Mouse (Mus musculus): ENCODE results near the gene Gltpd2.
A peak's percentile ranks its signal among the peaks of the same experiment; 100 is the strongest.
"Not testable (repeated sequence)": the region's sequence is repeated elsewhere in the genome, so short reads cannot be mapped to it uniquely, and the experiment has no call there.

Gltpd2 gene

GRCm38 (mm10) chr11:70518923-70519322, at the start of gene Gltpd2:
Gltpd2 (plus strand) TSS chr11:70519196.
- DNase-seq (ENCODE audit: low read depth, low spot score) = no peak

DNA sequence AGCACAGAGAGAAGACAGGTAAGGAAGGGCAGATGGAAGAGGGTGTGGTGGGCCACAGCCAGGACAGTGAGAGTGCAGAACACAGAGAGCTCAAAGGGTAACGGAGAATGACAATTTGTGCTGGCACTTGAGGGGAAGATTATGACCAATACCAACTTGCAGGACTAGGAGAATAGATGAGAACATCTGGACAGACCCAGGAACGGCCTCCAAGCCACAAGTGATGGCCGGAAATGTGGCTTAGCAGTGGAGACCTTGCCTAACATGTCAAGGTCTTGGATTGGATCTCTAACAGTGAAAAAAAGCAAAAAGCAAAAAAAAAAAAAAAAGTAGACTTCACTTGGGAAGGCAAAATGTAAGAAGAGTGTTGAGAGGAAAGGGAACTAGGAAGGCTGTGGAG, 49.2 kb upstream of the Gltpd2 start:
- no peak for DNase-seq (ENCODE audit: low read depth, low spot score)

DNA sequence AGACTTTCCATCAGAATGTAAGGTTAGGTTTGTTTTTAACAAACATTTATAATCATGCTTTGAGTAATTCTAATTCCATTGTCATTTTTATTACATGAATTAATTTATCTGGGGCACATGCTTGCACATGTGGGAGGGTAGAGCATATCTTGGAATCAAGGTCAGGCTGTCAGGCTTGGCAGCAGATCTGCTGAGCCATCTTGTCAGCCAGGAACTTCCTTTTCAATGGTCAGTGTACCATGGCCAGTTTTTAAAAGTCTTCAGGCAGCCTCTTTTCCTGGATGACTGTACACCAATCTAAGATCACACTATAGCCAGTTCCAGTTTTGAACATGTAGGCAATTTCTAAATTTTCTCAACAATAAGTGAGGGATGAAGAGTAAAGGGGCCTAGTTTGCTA, 46.3 kb upstream of the Gltpd2 start:
- DNase-seq (ENCODE audit: low read depth, low spot score) = no peak

- not testable (repeated sequence) for DNase-seq (ENCODE audit: low read depth, low spot score)
Measured at GRCm38 (mm10) chr11:70473291-70473690, 45.7 kb upstream of the Gltpd2 start.

- no peak for DNase-seq (ENCODE audit: low read depth, low spot score)
Measured at GRCm38 (mm10) chr11:70474872-70475534, 44.0 kb upstream of the Gltpd2 start.

DNA sequence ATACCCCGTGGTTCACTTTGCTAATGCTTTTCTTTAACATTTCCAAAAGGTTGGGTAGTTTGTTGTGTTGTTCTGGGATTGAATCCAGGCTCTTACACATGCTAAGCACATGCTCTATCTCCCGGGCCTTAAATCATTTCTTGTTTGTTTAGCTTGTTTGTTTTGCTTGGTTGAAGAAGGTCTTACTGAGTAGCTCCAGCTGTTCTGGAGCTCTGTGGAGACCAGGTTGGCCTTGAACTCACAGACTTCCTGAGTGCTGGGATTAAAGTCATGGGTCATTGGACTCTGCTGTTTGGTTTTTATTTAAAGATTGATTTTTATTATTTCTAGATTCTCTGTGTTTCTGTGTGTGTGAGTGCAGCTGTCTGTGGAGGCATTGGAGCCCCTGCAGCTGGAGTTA, 33.5 kb upstream of the Gltpd2 start:
- no peak for DNase-seq (ENCODE audit: low read depth, low spot score)

GRCm38 (mm10) chr11:70487816-70488215, 31.2 kb upstream of the Gltpd2 start:
- no peak for DNase-seq (ENCODE audit: low read depth, low spot score)

DNA sequence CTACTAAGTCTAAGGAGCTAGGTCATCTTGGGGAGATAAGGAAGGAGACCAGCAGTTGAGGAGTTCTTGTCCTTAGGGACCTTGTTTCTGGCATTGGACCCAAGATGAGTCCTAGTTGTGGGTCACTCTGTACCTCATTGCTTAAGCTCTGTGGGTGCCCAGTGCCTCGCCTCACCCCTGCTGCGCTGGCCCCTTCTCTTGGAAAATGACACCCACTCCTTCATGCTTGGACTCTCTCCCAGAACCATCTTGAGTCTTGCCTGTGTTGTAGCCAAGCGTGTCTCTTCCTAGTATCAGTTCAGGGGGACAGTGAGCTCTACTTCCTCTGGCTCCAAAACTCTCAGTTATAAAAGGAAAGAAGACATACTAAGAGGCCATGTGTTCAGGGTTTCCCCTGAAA, 29.9 kb upstream of the Gltpd2 start:
- DNase-seq (ENCODE audit: low read depth, low spot score) = no peak

GRCm38 (mm10) chr11:70489684-70490083, 29.3 kb upstream of the Gltpd2 start:
- no peak for DNase-seq (ENCODE audit: low read depth, low spot score)

DNA sequence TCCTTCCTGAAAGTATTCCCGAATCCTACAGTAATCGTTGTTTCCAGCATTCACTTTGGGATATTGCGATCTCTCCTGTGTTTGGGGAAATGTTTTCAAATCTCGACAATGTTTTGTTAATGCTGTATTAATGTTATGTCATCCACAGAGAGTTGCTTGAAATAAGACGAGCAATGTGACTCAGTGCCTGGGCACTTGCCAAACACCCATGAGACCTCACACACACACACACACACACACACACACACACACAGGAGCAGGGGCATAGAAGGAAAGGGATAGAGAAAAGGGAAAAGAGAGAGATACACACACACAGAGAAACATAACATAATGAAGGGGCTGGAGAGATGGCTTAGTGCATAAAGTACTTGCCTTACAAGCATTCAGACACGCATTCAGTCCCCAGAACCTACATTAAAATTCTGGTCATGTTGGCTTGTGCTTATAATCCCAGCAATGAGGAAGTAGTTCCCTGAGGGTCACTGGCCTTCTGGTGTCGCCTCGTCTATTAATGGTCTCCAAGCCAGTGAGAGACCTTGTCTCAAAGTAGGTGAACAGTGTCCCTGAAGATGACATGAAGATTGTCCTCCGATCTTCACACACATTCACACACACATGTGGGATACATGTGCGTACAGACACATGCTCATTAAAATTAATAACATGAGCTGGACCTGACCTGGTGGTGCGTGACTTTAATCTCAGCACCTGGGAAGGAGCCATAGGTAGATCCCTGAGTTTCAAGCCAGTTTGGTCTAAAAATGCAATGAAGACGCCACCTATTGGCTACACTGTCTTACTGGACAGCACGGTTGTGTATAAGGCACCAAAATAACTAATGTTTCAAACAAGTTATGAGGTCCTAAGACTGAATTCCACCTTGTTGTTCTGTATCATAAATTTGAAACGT, 19.2 kb upstream of the Gltpd2 start:
- DNase-seq (ENCODE audit: low read depth, low spot score) = no peak

DNA sequence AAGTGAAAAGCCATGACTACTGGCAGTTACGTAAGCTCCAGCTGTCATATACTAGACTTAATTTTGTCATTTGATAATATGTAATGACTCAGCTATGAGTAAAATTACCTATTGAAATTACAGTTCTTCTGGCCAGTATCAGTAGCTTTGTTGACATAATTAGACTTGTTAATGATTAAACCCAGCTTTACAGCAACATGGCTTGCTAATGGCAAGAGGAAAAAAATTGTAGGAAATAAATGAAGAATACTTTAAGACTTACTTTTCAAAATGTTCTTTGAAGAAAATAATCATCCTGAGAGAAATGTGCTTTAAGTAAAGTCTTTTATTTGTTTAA, 18.6 kb upstream of the Gltpd2 start:
- DNase-seq (ENCODE audit: low read depth, low spot score) = no peak

- no peak for DNase-seq (ENCODE audit: low read depth, low spot score)
Measured at GRCm38 (mm10) chr11:70502018-70502417, 17.0 kb upstream of the Gltpd2 start.

DNA sequence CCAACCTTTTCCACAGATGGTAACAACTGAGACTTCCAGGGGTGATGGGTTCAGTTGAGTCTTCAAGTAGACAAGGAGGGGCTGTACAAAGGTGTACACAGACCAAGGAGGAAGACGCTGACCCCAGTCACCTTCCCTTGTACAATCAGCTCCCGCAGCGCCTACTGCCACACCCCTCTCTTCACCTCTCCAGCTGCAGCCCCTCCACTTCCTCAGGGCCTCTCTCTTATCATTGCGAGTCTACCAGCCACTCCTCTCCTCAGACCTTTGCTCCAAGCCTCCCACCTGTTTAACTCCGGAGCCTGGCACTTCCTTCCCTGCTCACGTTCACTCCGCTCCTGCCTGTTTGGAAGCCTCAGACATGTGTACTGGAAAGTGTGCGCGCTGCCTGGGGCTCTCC, 14.0 kb upstream of the Gltpd2 start, which contains the start of gene Tm4sf5:
TSS of gene Tm4sf5 (plus strand) at position 275 of the 400 bp plus-strand sequence.
- DNase-seq (ENCODE audit: low read depth, low spot score) = no peak

DNA sequence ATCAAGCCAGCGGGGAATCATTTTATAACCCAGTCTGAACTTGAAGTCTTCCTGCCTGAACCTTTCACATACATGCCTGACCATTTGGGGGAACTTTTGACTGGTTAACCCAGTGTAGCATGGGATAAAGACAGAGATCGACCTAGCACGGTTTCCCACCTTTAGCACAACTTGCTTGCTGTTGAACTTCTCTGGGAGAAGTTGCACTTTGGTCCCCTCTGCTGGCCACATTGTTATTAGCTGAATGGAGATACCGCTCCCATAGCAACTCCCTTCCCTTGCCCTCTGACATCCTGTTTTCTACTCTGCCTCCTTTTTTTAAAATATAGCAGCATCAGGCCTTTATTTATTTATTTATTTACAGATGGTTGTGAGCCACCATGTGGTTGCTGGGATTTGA, 12.6 kb upstream of the Gltpd2 start:
- no peak for DNase-seq (ENCODE audit: low read depth, low spot score)

DNA sequence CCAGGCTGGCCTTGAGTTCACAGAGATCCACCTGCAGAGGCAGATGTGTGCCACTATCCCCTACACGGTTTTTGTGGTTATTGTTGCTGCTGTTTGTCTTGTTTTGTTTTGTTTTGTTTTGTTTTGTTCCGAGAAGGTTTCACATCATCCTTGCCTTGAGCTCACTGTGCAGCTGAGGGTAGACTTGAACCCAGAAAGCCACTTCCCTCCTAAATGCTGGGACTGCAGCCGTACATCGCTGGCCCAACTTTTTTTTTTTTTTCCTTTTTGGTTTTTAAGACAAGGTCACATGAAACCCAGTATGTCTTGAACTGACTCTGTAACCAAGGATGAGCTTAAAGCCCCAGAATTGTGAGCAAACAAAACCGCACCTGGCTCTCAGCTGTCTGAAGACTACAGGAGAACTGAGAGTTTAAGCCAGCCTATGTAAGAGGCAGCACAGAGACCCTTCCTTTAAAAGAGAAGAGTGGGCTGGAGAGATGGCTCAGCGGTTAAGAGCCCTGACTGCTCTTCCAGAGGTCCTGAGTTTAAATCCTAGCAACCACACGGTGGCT, 12.0 kb upstream of the Gltpd2 start:
- no peak for DNase-seq (ENCODE audit: low read depth, low spot score)

DNA sequence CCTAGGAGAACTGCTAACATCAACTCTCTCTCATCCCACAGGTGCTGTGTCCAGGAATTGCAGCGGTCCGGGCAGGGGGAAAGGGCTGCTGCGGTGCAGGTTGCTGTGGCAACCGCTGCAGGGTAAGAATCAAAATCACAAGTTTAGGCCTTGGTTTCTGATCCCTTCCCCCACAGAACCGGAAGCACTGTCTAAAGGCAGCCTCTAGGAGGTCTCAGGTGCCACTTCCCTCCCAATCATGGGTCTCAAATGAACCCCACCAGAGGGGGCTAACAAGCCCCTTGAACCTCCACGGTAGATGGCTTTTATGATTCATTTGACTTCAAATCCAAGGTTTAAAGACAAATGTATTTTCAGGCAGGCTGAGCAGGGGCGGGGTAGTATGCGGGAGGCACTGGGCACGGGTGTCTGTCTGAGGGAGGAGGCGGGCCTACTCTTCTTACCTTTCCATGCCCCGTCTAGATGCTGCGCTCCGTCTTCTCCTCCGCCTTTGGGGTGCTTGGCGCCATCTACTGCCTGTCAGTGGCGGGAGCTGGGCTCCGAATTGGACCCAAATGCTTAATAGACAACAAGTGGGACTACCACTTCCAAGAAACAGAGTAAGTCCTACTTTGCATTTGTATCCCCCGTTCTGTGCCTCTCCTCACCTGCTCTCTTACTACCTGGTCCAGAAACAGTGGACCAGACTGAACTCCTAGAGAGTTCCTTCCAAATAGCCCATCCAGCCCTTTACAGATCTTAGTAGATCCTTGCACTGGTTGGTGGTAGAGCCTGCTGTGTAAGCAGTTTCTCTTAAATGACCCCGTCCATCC, 9.0 kb upstream of the Gltpd2 start:
- peak; percentile 78 for DNase-seq (ENCODE audit: low read depth, low spot score)

DNA sequence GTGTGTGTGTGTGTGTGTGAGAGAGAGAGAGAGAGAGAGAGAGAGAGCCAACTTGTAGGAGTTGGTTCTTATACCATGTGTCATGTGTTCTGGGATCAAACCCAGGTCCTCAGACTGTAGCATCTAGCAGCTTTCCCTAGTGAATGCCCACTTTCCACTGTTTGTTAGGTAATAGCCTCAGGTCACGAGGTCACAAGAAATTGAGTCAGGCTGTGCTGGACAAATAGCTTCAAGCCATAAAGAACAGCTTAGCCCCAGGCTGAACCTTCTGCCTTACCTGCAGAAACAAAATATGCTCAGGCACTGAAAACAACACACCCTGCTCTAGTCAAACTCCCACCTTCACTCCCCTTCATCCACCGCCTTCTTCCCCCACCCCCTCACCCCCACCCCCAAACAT, 7.8 kb upstream of the Gltpd2 start:
- no peak for DNase-seq (ENCODE audit: low read depth, low spot score)

DNA sequence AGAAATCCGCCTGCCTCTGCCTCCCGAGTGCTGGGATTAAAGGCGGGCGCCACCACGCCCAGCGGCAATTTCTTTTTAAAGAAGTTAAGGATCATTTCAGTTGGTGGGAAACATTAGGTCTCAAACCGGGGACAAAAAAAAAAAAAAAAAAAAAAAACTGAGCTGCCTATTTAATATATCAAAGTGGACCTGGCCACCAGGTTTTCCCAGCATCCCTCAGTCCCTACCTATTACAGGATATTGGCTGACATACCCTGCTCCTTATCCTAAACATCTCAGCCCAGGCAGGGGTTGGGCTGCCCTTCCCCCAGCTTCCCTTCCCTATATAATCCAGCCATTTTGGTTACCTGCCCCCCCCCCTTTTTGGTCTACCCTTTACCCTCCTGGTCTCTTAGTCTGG, 7.2 kb upstream of the Gltpd2 start:
- no peak for DNase-seq (ENCODE audit: low read depth, low spot score)

GRCm38 (mm10) chr11:70512709-70513342, 6.2 kb upstream of the Gltpd2 start:
- DNase-seq (ENCODE audit: low read depth, low spot score) = no peak

- DNase-seq (ENCODE audit: low read depth, low spot score) = no peak
Measured at GRCm38 (mm10) chr11:70513520-70513919, 5.5 kb upstream of the Gltpd2 start.

DNA sequence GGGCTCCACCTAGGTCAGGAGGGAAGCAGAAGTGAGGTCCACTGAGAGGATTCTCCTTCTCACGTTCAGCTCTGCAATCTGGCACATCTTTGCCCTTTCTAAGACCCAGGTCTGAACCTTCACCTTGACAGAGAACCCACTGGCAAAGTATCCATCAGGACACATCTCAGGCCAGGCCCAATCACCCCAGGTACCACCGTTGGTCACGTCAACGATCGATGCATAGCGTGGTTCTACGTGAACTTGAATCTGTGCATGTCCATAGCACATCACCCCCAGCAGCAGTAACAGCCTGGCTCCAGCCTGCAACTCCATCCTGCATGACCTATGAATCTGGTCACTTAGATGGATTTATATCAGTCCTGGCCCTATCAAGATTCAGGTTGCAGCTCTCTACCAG, 4.7 kb upstream of the Gltpd2 start, which contains the start of gene Vmo1:
TSS of gene Vmo1 (minus strand) at position 329 of the 400 bp plus-strand sequence.
- no peak for DNase-seq (ENCODE audit: low read depth, low spot score)

All from WW6 (cell line).